Mouse (Mus musculus) neural tube, embryonic 12.5 days (tissue): ENCODE data around the gene Pold2. TPM values are rescaled to one million over a fixed set of nuclear protein-coding genes. Genes with fewer than 3 reads are reported as not detected.

Source experiments
- ATAC-seq: fragments of 200-750 bp; cut with Nextera tagmentation; 2 replicates; pipeline ENCODE4 v1.8.0; 2017; ENCODE audit warnings: low read depth, mild to moderate bottlenecking, moderate TSS enrichment, moderate library complexity; ENCODE audit not compliant: low FRiP score
- H3K27ac ChIP-seq: fragments of 300-500 bp; sonication (generic); 2 replicates; pipeline ENCODE4 v1.5.1; 2016
- H3K27me3 ChIP-seq: fragments of 300-500 bp; sonication (generic); replicated peaks from 2 replicates; pipeline ENCODE4 v1.6.1; 2016; ENCODE audit warnings: mild to moderate bottlenecking
- H3K36me3 ChIP-seq: fragments of 300-500 bp; sonication (generic); 2 replicates; pipeline ENCODE4 v1.6.1; 2016; ENCODE audit warnings: mild to moderate bottlenecking
- H3K4me1 ChIP-seq: fragments of 300-500 bp; sonication (generic); 2 replicates; pipeline ENCODE4 v1.6.1; 2016
- H3K4me2 ChIP-seq: fragments of 300-500 bp; sonication (generic); replicated peaks from 2 replicates; pipeline ENCODE4 v1.6.1; 2016; ENCODE audit warnings: mild to moderate bottlenecking
- H3K4me3 ChIP-seq: fragments of 300-500 bp; sonication (generic); 2 replicates; pipeline ENCODE4 v1.5.1; 2016
- H3K9ac ChIP-seq: fragments of 300-500 bp; sonication (generic); 2 replicates; pipeline ENCODE4 v1.6.1; 2016; ENCODE audit warnings: mild to moderate bottlenecking
- H3K9me3 ChIP-seq: fragments of 300-500 bp; sonication (generic); 2 replicates; pipeline ENCODE4 v1.6.1; 2016; ENCODE audit warnings: mild to moderate bottlenecking
- WGBS: fragments of 180-500 bp; shearing (Covaris S2); methylation state at CpG from one replicate; pipeline ENCODE4 v1.1.7; 2016; 5-methylcytosine and 5-hydroxymethylcytosine counted together
- polyA plus RNA-seq: library from polyadenylated mRNA; unstranded; fragments of >200 nt; fragmentation: Nextera tagmentation; extraction: Ambion mirVana; gene quantifications from 2 replicates; pipeline ENCODE4 v1.2.1, GENCODE M21; 2016

Gene Pold2
- polyA plus RNA-seq, 1 experiment from 2014 or later = 81.5 TPM

GRCm38 (mm10) chr11:5908642-5909041 lies 30.6 kb upstream of the Pold2 start:
- Histone ChIP-seq H3K4me2 (no peak overlapping the region), H3K27ac (no peak overlapping the region), H3K27me3 (no peaks in the 10 kb centered on the region), H3K9me3 (no peaks in the 10 kb centered on the region), H3K4me1 (no peaks in the 10 kb centered on the region), H3K36me3 (no peaks in the 10 kb centered on the region), H3K9ac (no peak overlapping the region), H3K4me3 (no peak overlapping the region)
- 86% methylated on average over 4 of the region's 4 CpGs for WGBS
- ATAC-seq = no peak

- H3K27me3 ChIP-seq = no peaks in the 10 kb centered on the region
- H3K4me3 ChIP-seq = no peak overlapping the region
- H3K4me1 ChIP-seq = peaks cover 9% of the 10 kb centered on the region; the same call in 1 of the 2 replicates
- no peak overlapping the region for H3K4me2 ChIP-seq
- H3K36me3 ChIP-seq = no peaks in the 10 kb centered on the region
- ATAC-seq = no peak
- no peak overlapping the region for H3K9ac ChIP-seq
- 25% methylated on average over 5 of the region's 5 CpGs for WGBS
- H3K27ac ChIP-seq = no peak overlapping the region
- H3K9me3 ChIP-seq = no peaks in the 10 kb centered on the region
Measured at GRCm38 (mm10) chr11:5907096-5907495, 29.0 kb upstream of the Pold2 start.

GRCm38 (mm10) chr11:5905778-5906518 lies 27.9 kb upstream of the Pold2 start:
- no peaks in the 10 kb centered on the region for H3K36me3 ChIP-seq
- H3K4me1 ChIP-seq = peaks cover 20% of the 10 kb centered on the region
- no peak overlapping the region for H3K27ac ChIP-seq
- H3K27me3 ChIP-seq = no peaks in the 10 kb centered on the region
- no peak overlapping the region for H3K9ac ChIP-seq
- H3K4me3 ChIP-seq = no peak overlapping the region
- H3K4me2 ChIP-seq = no peak overlapping the region
- no peaks in the 10 kb centered on the region for H3K9me3 ChIP-seq
- 85% methylated on average over 10 of the region's 10 CpGs for WGBS
- ATAC-seq = no peak

GRCm38 (mm10) chr11:5904871-5905270 lies 26.8 kb upstream of the Pold2 start:
- 95% methylated on average over 6 of the region's 6 CpGs for WGBS

GRCm38 (mm10) chr11:5904357-5904756 lies 26.3 kb upstream of the Pold2 start:
- no peak for ATAC-seq
- H3K9me3 ChIP-seq = no peaks in the 10 kb centered on the region
- H3K4me1 ChIP-seq = peaks cover 22% of the 10 kb centered on the region
- no peak overlapping the region for H3K9ac ChIP-seq
- H3K4me2 ChIP-seq = no peak overlapping the region
- H3K4me3 ChIP-seq = no peak overlapping the region
- WGBS = 80% methylated on average over 19 of the region's 19 CpGs
- no peak overlapping the region for H3K27ac ChIP-seq
- H3K36me3 ChIP-seq = no peaks in the 10 kb centered on the region
- H3K27me3 ChIP-seq = no peaks in the 10 kb centered on the region

More at GRCm38 (mm10) chr11:5904871-5905270, 26.8 kb upstream of the Pold2 start:
- ATAC-seq = no peak
- Histone ChIP-seq H3K4me2 (no peak overlapping the region), H3K27me3 (no peaks in the 10 kb centered on the region), H3K9me3 (no peaks in the 10 kb centered on the region), H3K4me3 (no peak overlapping the region), H3K36me3 (no peaks in the 10 kb centered on the region), H3K9ac (no peak overlapping the region), H3K27ac (no peak overlapping the region), H3K4me1 (peaks cover 22% of the 10 kb centered on the region)

GRCm38 (mm10) chr11:5903844-5904243 lies 25.8 kb upstream of the Pold2 start:
- Histone ChIP-seq H3K4me2 (no peak overlapping the region), H3K9ac (no peak overlapping the region), H3K36me3 (no peaks in the 10 kb centered on the region), H3K27ac (no peak overlapping the region), H3K4me3 (no peak overlapping the region), H3K9me3 (no peaks in the 10 kb centered on the region), H3K4me1 (peaks cover 22% of the 10 kb centered on the region), H3K27me3 (peaks cover 3% of the 10 kb centered on the region; the same call in 1 of the 2 replicates)
- WGBS = 85% methylated on average over 2 of the region's 2 CpGs
- no peak for ATAC-seq

- Histone ChIP-seq H3K9me3 (no peaks in the 10 kb centered on the region), H3K27me3 (peaks cover 4% of the 10 kb centered on the region; the same call in 1 of the 2 replicates), H3K4me2 (peak overlapping the region; percentile 68), H3K27ac (no peak overlapping the region), H3K4me3 (peak overlapping the region; percentile 29; the same call in 1 of the 2 replicates), H3K9ac (peak overlapping the region; percentile 49), H3K36me3 (no peaks in the 10 kb centered on the region), H3K4me1 (peaks cover 28% of the 10 kb centered on the region)
- ATAC-seq = peak; percentile 39; the same call in 1 of the 2 replicates
- WGBS = 3% methylated on average over 6 of the region's 6 CpGs
Measured at GRCm38 (mm10) chr11:5902390-5902789, 24.3 kb upstream of the Pold2 start.

- no peak overlapping the region for H3K27ac ChIP-seq
Measured at GRCm38 (mm10) chr11:5901950-5902349, 23.9 kb upstream of the Pold2 start.

GRCm38 (mm10) chr11:5901320-5901719 lies 23.2 kb upstream of the Pold2 start:
- WGBS = 26% methylated on average over 3 of the region's 3 CpGs
- H3K27me3 ChIP-seq = peaks cover 4% of the 10 kb centered on the region; the same call in 1 of the 2 replicates
- peaks cover 34% of the 10 kb centered on the region for H3K4me1 ChIP-seq

More at GRCm38 (mm10) chr11:5901950-5902349, 23.9 kb upstream of the Pold2 start:
- Histone ChIP-seq H3K36me3 (no peaks in the 10 kb centered on the region), H3K9me3 (no peaks in the 10 kb centered on the region), H3K4me2 (peak overlapping the region; percentile 68), H3K4me3 (peak overlapping the region; percentile 29), H3K4me1 (peaks cover 32% of the 10 kb centered on the region), H3K27me3 (peaks cover 4% of the 10 kb centered on the region; the same call in 1 of the 2 replicates), H3K9ac (peak overlapping the region; percentile 49)
- 1% methylated on average over 32 of the region's 32 CpGs for WGBS
- peak; percentile 85 for ATAC-seq

GRCm38 (mm10) chr11:5899286-5899685 lies 21.2 kb upstream of the Pold2 start:
- no peak overlapping the region for H3K27ac ChIP-seq
- H3K9me3 ChIP-seq = no peaks in the 10 kb centered on the region
- no peak overlapping the region for H3K4me2 ChIP-seq
- peaks cover 4% of the 10 kb centered on the region; the same call in 1 of the 2 replicates for H3K27me3 ChIP-seq
- WGBS = 94% methylated on average over 10 of the region's 10 CpGs
- H3K9ac ChIP-seq = no peak overlapping the region
- no peak overlapping the region for H3K4me3 ChIP-seq
- peaks cover 34% of the 10 kb centered on the region for H3K4me1 ChIP-seq
- H3K36me3 ChIP-seq = no peaks in the 10 kb centered on the region
- ATAC-seq = no peak

More at GRCm38 (mm10) chr11:5901320-5901719, 23.2 kb upstream of the Pold2 start:
- H3K36me3 ChIP-seq = no peaks in the 10 kb centered on the region
- H3K9ac ChIP-seq = peak overlapping the region; percentile 49
- H3K4me2 ChIP-seq = peak overlapping the region; percentile 68
- no peaks in the 10 kb centered on the region for H3K9me3 ChIP-seq
- H3K27ac ChIP-seq = no peak overlapping the region
- ATAC-seq = peak; percentile 11; the same call in 1 of the 2 replicates
- H3K4me3 ChIP-seq = peak overlapping the region; percentile 29; the same call in 1 of the 2 replicates

- Histone ChIP-seq H3K9ac (no peak within 1 kb of the TSS), H3K9me3 (no peaks in the 10 kb centered on the region), H3K27me3 (peaks cover 4% of the 10 kb centered on the region; the same call in 1 of the 2 replicates), H3K4me1 (peaks cover 34% of the 10 kb centered on the region), H3K4me2 (0 out of 2 replicates have a peak within 1 kb of the TSS, but pooled peaks have one; percentile 3), H3K36me3 (no peaks in the 10 kb centered on the region), H3K4me3 (no peak within 1 kb of the TSS), H3K27ac (no peak within 1 kb of the TSS)
- WGBS = 69% methylated on average over 5 of the region's 5 CpGs
- no peak for ATAC-seq
Measured at GRCm38 (mm10) chr11:5898531-5898930, 20.4 kb upstream of the Pold2 start, which contains the start of gene Myl7. Gene Myl7, minus strand, starts transcription at chr11:5898782.

GRCm38 (mm10) chr11:5897839-5898238 lies 19.7 kb upstream of the Pold2 start:
- Histone ChIP-seq H3K4me1 (peaks cover 33% of the 10 kb centered on the region), H3K4me3 (no peak overlapping the region), H3K4me2 (0 out of 2 replicates have a peak overlapping the region, but pooled peaks have one; percentile 3), H3K27ac (no peak overlapping the region), H3K9ac (no peak overlapping the region), H3K27me3 (peaks cover 4% of the 10 kb centered on the region; the same call in 1 of the 2 replicates), H3K9me3 (no peaks in the 10 kb centered on the region), H3K36me3 (no peaks in the 10 kb centered on the region)
- no peak for ATAC-seq
- WGBS = 12% methylated on average over 10 of the region's 10 CpGs
